Mouse (Mus musculus) midbrain, embryonic 16.5 days (tissue): ENCODE measurements at regions not wholly inside any gene's neighbourhood (a gene's known extent, or its start where the extent isn't known, plus 50 kb on each side); places are given as distances from the start of the nearest gene placed in this dataset.

Experiments
- ATAC-seq: fragments of 200-750 bp; cut with Nextera tagmentation; 2 replicates; pipeline ENCODE4 v1.8.0; 2017; ENCODE audit warnings: moderate TSS enrichment
- H3K27ac ChIP-seq: fragments of 300-500 bp; sonication (generic); 2 replicates; pipeline ENCODE4 v1.5.1; 2014; ENCODE audit warnings: mild to moderate bottlenecking, low read length, mixed read lengths
- H3K27me3 ChIP-seq: fragments of 300-500 bp; sonication (generic); 2 replicates; pipeline ENCODE4 v1.6.1; 2014; ENCODE audit warnings: low read depth, low read length, mixed read lengths; ENCODE audit not compliant: control insufficient read depth, insufficient read depth
- H3K36me3 ChIP-seq: fragments of 300-500 bp; sonication (generic); 2 replicates; pipeline ENCODE4 v1.6.1; 2014; ENCODE audit warnings: mild to moderate bottlenecking, low read length, moderate library complexity, mixed read lengths; ENCODE audit not compliant: control insufficient read depth, insufficient read depth
- H3K4me1 ChIP-seq: fragments of 300-500 bp; sonication (generic); 2 replicates; pipeline ENCODE4 v1.6.1; 2014; ENCODE audit warnings: mild to moderate bottlenecking, low read length, mixed read lengths; ENCODE audit not compliant: control insufficient read depth, insufficient read depth
- H3K4me2 ChIP-seq: fragments of 300-500 bp; sonication (generic); 2 replicates; pipeline ENCODE4 v1.6.1; 2014; ENCODE audit warnings: mild to moderate bottlenecking, low read length, mixed read lengths
- H3K4me3 ChIP-seq: fragments of 300-500 bp; sonication (generic); 2 replicates; pipeline ENCODE4 v1.5.1; 2014; ENCODE audit warnings: low read depth, mild to moderate bottlenecking, low read length, moderate library complexity, mixed read lengths
- H3K9ac ChIP-seq: fragments of 300-500 bp; sonication (generic); 2 replicates; pipeline ENCODE4 v1.6.1; 2014; ENCODE audit warnings: low read depth, low read length, mixed read lengths
- H3K9me3 ChIP-seq: fragments of 300-500 bp; sonication (generic); replicated peaks from 2 replicates; pipeline ENCODE4 v1.6.1; 2014; ENCODE audit warnings: mild to moderate bottlenecking, low read length, mixed read lengths; ENCODE audit not compliant: control insufficient read depth, poor library complexity, severe bottlenecking
- WGBS: fragments of 180-500 bp; shearing (Covaris S2); extraction: QIAGEN DNeasy Blood & Tissue Kit; methylation state at CpG from one replicate; pipeline ENCODE4 v1.1.7; 2014; 5-methylcytosine and 5-hydroxymethylcytosine counted together

DNA sequence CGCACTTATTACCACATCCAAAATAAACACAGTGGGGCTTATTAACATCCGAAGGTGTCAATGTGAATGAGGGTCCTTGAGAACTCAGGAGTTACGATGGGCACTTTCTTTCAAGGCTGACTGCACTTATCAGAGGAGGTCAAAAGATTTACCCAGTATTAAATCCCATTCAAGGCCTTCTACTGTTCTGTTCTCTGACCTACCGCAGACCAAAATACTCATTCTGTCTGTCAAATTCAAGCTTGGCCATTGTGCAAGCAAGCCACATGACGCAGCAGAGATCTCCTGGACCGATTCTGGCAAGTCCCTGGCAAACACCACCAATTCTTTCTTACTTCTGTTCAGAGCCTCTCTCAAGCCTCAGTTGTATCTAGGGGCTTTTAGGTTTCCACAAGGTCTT is 80.8 kb upstream of the Maf start:
- Histone ChIP-seq H3K4me3 (no peak overlapping the region), H3K4me2 (no peak overlapping the region), H3K9ac (no peak overlapping the region), H3K27ac (no peak overlapping the region), H3K9me3 (no peaks in the 10 kb centered on the region), H3K27me3 (no peaks in the 10 kb centered on the region), H3K4me1 (no peaks in the 10 kb centered on the region), H3K36me3 (no peaks in the 10 kb centered on the region)
- no peak for ATAC-seq
- 35% methylated on average over 6 of the region's 6 CpGs for WGBS

DNA sequence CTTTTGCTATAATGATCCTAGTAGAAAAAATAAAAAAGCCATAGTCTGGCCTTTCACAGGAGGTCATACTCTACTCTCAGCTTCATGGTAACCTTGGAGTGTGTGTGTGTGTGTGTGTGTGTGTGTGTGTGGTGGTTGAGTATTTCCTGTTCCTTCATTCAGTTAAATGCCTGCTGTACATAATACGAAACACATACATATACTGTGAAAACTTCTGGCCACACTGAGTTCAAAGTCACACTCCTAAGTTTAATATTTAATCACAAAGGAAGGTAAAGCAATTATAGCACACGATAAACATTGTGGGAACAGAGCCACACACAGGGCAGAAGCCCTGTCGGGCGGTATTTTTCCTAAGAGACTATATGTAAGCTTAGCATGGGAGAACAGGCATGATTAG is 78.6 kb upstream of the Maf start:
- 96% methylated on average over 4 of the region's 4 CpGs for WGBS
- Histone ChIP-seq H3K9ac (no peak overlapping the region), H3K4me1 (no peaks in the 10 kb centered on the region), H3K27ac (no peak overlapping the region), H3K9me3 (no peaks in the 10 kb centered on the region), H3K36me3 (no peaks in the 10 kb centered on the region), H3K27me3 (no peaks in the 10 kb centered on the region), H3K4me3 (no peak overlapping the region), H3K4me2 (no peak overlapping the region)
- ATAC-seq, result no peak

DNA sequence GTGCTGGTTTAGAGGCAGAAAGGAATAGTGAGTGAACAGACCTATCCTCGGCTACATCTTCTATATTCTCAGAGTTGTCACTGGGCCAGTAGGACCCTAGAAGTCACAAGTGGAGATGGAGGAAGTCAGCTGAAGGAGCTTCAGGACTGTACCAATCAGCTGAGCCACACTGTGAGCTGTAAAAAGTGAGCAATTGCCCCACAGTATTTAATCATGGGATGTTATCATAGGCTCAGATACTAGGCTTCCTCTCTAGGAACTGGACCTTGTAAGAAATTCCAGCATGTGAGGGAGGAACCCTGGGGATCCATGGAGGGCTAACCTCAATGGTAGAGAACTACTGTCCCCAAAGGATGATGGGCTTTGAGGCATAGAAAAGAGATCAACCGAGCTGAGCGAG is 78.2 kb upstream of the Maf start:
- WGBS, result 95% methylated on average over 3 of the region's 3 CpGs
- H3K27me3 ChIP-seq, result no peaks in the 10 kb centered on the region
- no peak for ATAC-seq
- H3K9me3 ChIP-seq, result no peaks in the 10 kb centered on the region
- no peaks in the 10 kb centered on the region for H3K4me1 ChIP-seq
- no peak overlapping the region for H3K4me2 ChIP-seq
- H3K36me3 ChIP-seq, result no peaks in the 10 kb centered on the region
- H3K9ac ChIP-seq, result no peak overlapping the region
- H3K27ac ChIP-seq, result no peak overlapping the region
- H3K4me3 ChIP-seq, result no peak overlapping the region

DNA sequence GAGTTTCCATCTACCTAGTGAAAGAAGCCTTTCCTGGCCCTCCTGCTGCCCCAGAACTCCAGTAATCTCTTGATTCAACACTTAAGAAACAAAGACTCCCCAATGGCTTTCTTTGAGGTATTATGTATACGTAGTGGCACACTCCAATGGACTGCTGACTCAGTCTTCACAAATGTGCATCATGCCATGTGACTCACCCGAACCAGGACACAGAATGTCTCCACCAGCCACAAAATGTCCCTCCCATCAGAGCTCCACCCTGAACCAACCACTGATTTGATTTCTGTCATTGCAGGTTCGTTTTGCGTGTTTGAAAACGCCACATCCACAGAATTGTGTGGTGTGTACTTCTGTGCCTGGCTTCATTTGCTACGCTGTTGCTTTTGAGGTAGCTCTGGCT is 75.8 kb upstream of the Maf start:
- H3K4me1 ChIP-seq, result no peaks in the 10 kb centered on the region
- no peak overlapping the region for H3K4me2 ChIP-seq
- H3K9ac ChIP-seq, result no peak overlapping the region
- no peak for ATAC-seq
- H3K27me3 ChIP-seq, result no peaks in the 10 kb centered on the region
- WGBS, result 83% methylated on average over 6 of the region's 6 CpGs
- no peaks in the 10 kb centered on the region for H3K36me3 ChIP-seq
- H3K4me3 ChIP-seq, result no peak overlapping the region
- no peak overlapping the region for H3K27ac ChIP-seq
- H3K9me3 ChIP-seq, result no peaks in the 10 kb centered on the region

DNA sequence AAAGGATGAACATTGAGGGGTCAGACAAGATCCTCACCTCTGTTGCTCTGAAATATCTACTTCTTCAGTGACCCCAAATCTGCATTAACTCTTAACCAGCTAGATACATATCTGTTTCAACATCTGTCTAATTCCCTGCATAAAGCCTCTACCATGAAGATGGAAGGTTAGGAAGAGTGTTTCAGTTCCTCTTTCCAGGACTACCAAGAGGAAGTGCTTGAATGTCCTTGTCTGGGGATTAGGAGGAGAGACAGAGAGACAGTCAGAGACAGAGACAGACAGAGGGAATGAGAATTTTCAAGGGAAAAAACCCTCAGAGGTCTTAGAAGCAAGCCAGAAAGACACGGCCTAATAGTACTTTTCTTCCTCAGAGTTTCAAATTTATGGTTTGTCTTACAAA is 70.8 kb upstream of the Maf start:
- H3K27ac ChIP-seq, result no peak overlapping the region
- H3K4me2 ChIP-seq, result no peak overlapping the region
- 93% methylated on average over 1 of the region's 1 CpGs for WGBS
- no peak overlapping the region for H3K9ac ChIP-seq
- H3K4me3 ChIP-seq, result no peak overlapping the region
- no peaks in the 10 kb centered on the region for H3K9me3 ChIP-seq
- no peaks in the 10 kb centered on the region for H3K27me3 ChIP-seq
- no peaks in the 10 kb centered on the region for H3K36me3 ChIP-seq
- no peaks in the 10 kb centered on the region for H3K4me1 ChIP-seq
- no peak for ATAC-seq

DNA sequence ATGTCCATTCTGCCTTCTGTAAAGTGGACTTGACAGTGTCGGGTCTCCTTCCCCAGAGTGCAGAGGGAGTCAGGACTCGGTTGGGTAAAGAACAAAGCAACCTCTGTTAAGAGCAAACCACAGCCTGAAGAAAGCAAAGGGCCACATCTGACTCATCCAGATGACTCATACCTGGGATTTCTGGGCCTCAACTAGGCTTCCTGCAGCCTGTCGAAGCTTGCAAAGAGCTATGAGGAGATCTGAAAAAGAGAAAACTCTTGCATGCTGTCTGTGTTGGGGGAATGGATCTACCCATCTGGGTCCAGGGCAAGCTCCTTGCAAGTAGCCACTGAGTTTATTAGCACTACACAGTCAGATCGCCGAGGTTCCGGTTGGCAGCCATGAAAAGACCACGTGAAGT is 63.5 kb upstream of the Maf start:
- Histone ChIP-seq H3K27ac (no peak overlapping the region), H3K36me3 (no peaks in the 10 kb centered on the region), H3K9me3 (no peaks in the 10 kb centered on the region), H3K4me2 (no peak overlapping the region), H3K27me3 (no peaks in the 10 kb centered on the region), H3K4me3 (no peak overlapping the region), H3K9ac (no peak overlapping the region), H3K4me1 (peaks cover 3% of the 10 kb centered on the region; the same call in 1 of the 2 replicates)
- no peak for ATAC-seq
- WGBS, result 87% methylated on average over 7 of the region's 7 CpGs

DNA sequence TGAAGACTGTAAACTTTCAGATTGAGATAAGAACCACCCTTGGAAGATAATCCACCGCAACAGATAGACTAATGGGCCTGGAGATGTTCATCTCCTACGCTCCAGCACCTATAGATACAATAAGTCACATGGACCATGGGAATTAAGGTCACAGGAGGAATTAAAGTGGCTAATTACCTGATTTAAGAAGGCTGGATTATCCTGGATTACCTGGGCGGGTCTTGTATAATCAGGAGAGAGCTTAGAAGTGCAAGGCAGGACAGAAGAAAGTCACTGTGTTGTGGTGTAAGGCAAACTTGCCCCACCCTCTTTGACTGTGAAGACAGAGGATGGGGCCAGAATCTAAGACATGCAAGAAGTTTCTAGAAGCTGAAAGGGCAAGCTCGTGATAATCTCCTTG is 61.0 kb upstream of the Maf start:
- no peak overlapping the region for H3K27ac ChIP-seq
- WGBS, result 85% methylated on average over 4 of the region's 4 CpGs
- no peak overlapping the region for H3K9ac ChIP-seq
- H3K4me2 ChIP-seq, result no peak overlapping the region
- no peaks in the 10 kb centered on the region for H3K9me3 ChIP-seq
- H3K4me3 ChIP-seq, result no peak overlapping the region
- no peak for ATAC-seq
- no peaks in the 10 kb centered on the region for H3K27me3 ChIP-seq
- peaks cover 3% of the 10 kb centered on the region; the same call in 1 of the 2 replicates for H3K4me1 ChIP-seq
- no peaks in the 10 kb centered on the region for H3K36me3 ChIP-seq

DNA sequence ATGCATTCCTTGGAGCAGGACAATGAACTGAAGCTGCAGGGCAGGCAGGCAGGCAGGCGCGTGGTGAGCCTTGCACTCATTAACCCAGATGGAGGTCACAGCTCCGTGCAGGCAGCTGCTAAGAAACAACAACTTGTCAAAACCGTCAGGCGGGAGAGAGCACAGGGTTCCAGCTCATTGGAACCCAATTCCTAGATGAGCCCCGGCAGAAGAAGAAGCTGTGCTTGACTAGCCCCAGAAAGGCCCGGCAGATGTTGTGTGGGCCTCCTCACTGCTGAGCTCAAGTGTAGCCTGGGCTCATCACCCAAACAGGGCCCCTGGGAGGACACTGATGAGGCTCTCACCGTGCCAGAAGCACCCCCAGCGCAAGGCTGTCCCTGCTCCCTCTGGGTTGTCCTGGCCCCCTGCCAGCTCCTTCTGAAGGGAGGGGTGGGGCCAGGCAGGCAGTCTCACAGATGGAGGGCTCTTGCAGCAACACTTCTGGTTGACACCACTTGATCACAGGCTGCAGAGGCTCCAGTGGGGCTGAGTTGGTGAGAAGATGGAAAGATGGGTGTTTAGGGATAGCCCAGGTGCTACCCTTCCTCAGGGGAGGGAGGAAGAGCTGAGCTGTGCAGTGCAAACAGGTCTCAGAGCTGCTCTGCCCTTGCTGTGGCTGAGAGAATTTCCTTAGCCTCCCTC is 58.8 kb upstream of the Maf start:
- Histone ChIP-seq H3K27ac (no peak overlapping the region), H3K4me2 (no peak overlapping the region), H3K36me3 (no peaks in the 10 kb centered on the region), H3K4me3 (no peak overlapping the region), H3K9me3 (no peaks in the 10 kb centered on the region), H3K9ac (no peak overlapping the region), H3K27me3 (no peaks in the 10 kb centered on the region), H3K4me1 (peaks cover 3% of the 10 kb centered on the region; the same call in 1 of the 2 replicates)
- WGBS, result 19% methylated on average over 9 of the region's 9 CpGs
- ATAC-seq, result no peak

DNA sequence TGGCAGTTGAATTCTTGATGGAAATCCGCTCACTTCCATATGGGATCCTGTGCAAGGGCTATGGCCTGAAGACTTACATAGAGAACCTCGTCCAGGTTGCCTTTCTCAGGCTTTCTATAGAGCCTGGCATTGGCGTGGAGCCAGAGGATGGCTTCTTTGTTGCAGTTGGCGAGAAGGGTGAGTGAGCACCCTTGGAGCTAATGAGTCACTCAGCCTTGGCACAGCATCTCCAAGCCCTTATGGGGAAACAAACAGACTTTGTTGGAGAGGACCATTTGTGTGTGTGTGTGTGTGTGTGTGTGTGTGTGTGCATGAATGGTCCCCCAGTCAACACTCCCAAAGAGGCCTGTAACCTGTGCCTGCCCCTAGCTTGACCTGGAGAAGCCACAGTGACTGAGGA is 57.0 kb upstream of the Maf start:
- H3K9me3 ChIP-seq, result no peaks in the 10 kb centered on the region
- H3K36me3 ChIP-seq, result no peaks in the 10 kb centered on the region
- H3K9ac ChIP-seq, result no peak overlapping the region
- ATAC-seq, result no peak
- H3K4me3 ChIP-seq, result no peak overlapping the region
- WGBS, result 78% methylated on average over 4 of the region's 4 CpGs
- no peaks in the 10 kb centered on the region for H3K27me3 ChIP-seq
- no peak overlapping the region for H3K27ac ChIP-seq
- peaks cover 3% of the 10 kb centered on the region; the same call in 1 of the 2 replicates for H3K4me1 ChIP-seq
- H3K4me2 ChIP-seq, result no peak overlapping the region
